Mouse (Mus musculus) intestine, embryonic 14.5 days (tissue): ENCODE measurements around the gene Mpc1. TPM values are rescaled to one million over a fixed set of nuclear protein-coding genes. Genes with fewer than 3 reads are reported as not detected.
"Not testable (repeated sequence)": the region's sequence is repeated elsewhere in the genome, so short reads cannot be mapped to it uniquely, and the experiment has no call there.

Experiments used
- ATAC-seq: fragments of 200-750 bp; cut with Nextera tagmentation; replicated peaks from 2 replicates; pipeline ENCODE4 v1.8.0; 2017; ENCODE audit warnings: low read depth, moderate number of reproducible peaks, moderate TSS enrichment, moderate library complexity; ENCODE audit not compliant: low FRiP score, low TSS enrichment
- DNase-seq: peaks from one replicate; pipeline ENCODE4 v3.0.0-alpha.2; 2018; ENCODE audit warnings: low spot score
- H3K27ac ChIP-seq: fragments of 300-500 bp; sonication (generic); 2 replicates; pipeline ENCODE4 v1.5.1; 2014; ENCODE audit warnings: low read depth, mild to moderate bottlenecking, control low read depth
- H3K27me3 ChIP-seq: fragments of 300-500 bp; sonication (generic); replicated peaks from 2 replicates; pipeline ENCODE4 v1.6.1; 2014; ENCODE audit warnings: low read length, control low read depth; ENCODE audit not compliant: control insufficient read depth, insufficient read depth
- H3K36me3 ChIP-seq: fragments of 300-500 bp; sonication (generic); 2 replicates; pipeline ENCODE4 v1.6.1; 2014; ENCODE audit warnings: low read length, control low read depth; ENCODE audit not compliant: control insufficient read depth, insufficient read depth
- H3K4me1 ChIP-seq: fragments of 300-500 bp; sonication (generic); replicated peaks from 2 replicates; pipeline ENCODE4 v1.6.1; 2014; ENCODE audit warnings: low read length, control low read depth, mixed read lengths; ENCODE audit not compliant: control insufficient read depth, insufficient read depth
- H3K4me2 ChIP-seq: fragments of 300-500 bp; sonication (generic); 2 replicates; pipeline ENCODE4 v1.6.1; 2014; ENCODE audit warnings: low read length
- H3K4me3 ChIP-seq: fragments of 300-500 bp; sonication (generic); 2 replicates; pipeline ENCODE4 v1.5.1; 2014; ENCODE audit warnings: low read depth, low read length, control low read depth, mixed read lengths
- H3K9ac ChIP-seq: fragments of 300-500 bp; sonication (generic); 2 replicates; pipeline ENCODE4 v1.6.1; 2014; ENCODE audit warnings: mild to moderate bottlenecking, low read length
- H3K9me3 ChIP-seq: fragments of 300-500 bp; sonication (generic); 2 replicates; pipeline ENCODE4 v1.6.1; 2016; ENCODE audit warnings: low read length, control low read depth; ENCODE audit not compliant: control insufficient read depth
- WGBS: fragments of 180-500 bp; shearing (Covaris S2); extraction: QIAGEN DNeasy Blood & Tissue Kit; methylation state at CpG from one replicate; pipeline ENCODE4 v1.1.7; 2014; 5-methylcytosine and 5-hydroxymethylcytosine counted together
- polyA plus RNA-seq: library from polyadenylated mRNA; unstranded; fragments of >200 nt; fragmentation: Nextera tagmentation; extraction: Ambion mirVana; gene quantifications from 2 replicates; pipeline ENCODE4 v1.2.1, GENCODE M21; 2014

Mpc1 gene
- polyA plus RNA-seq, 1 experiment from 2014 or later = 168 TPM

GRCm38 (mm10) chr17:8242186-8242585 lies 40.5 kb upstream of the Mpc1 start:
- WGBS = 86% methylated on average over 11 of the region's 11 CpGs
- DNase-seq (no peak), ATAC-seq (no peak)
- Histone ChIP-seq H3K4me3 (no peak overlapping the region), H3K27me3 (no peaks in the 10 kb centered on the region), H3K4me2 (no peak overlapping the region), H3K4me1 (no peaks in the 10 kb centered on the region), H3K9me3 (no peaks in the 10 kb centered on the region), H3K27ac (no peak overlapping the region), H3K36me3 (no peaks in the 10 kb centered on the region), H3K9ac (no peak overlapping the region)

- Histone ChIP-seq H3K9me3 (no peaks in the 10 kb centered on the region), H3K4me1 (no peaks in the 10 kb centered on the region), H3K4me3 (no peak overlapping the region), H3K4me2 (no peak overlapping the region), H3K9ac (no peak overlapping the region), H3K27ac (no peak overlapping the region), H3K27me3 (no peaks in the 10 kb centered on the region), H3K36me3 (no peaks in the 10 kb centered on the region)
- DNase-seq = no peak
- 58% methylated on average over 2 of the region's 2 CpGs for WGBS
- no peak for ATAC-seq
Measured at GRCm38 (mm10) chr17:8244124-8244523, 38.6 kb upstream of the Mpc1 start.

- WGBS = 71% methylated on average over 4 of the region's 4 CpGs
- H3K36me3 ChIP-seq = no peaks in the 10 kb centered on the region
- ATAC-seq (no peak), DNase-seq (no peak)
- H3K4me2 ChIP-seq = no peak overlapping the region
- no peak overlapping the region for H3K4me3 ChIP-seq
- no peaks in the 10 kb centered on the region for H3K27me3 ChIP-seq
- no peaks in the 10 kb centered on the region for H3K9me3 ChIP-seq
- no peaks in the 10 kb centered on the region for H3K4me1 ChIP-seq
- 0 out of 2 replicates have a peak overlapping the region, but pooled peaks have one; percentile 16 for H3K27ac ChIP-seq
- no peak overlapping the region for H3K9ac ChIP-seq
Measured at GRCm38 (mm10) chr17:8246102-8246754, 36.5 kb upstream of the Mpc1 start.

- Histone ChIP-seq H3K9ac (no peak overlapping the region), H3K4me1 (no peaks in the 10 kb centered on the region), H3K9me3 (no peaks in the 10 kb centered on the region), H3K27ac (no peak overlapping the region), H3K36me3 (no peaks in the 10 kb centered on the region), H3K27me3 (no peaks in the 10 kb centered on the region), H3K4me2 (no peak overlapping the region), H3K4me3 (no peak overlapping the region)
- ATAC-seq = no peak
- no peak for DNase-seq
- WGBS = 96% methylated on average over 7 of the region's 7 CpGs
Measured at GRCm38 (mm10) chr17:8251704-8252103, 31.0 kb upstream of the Mpc1 start.

GRCm38 (mm10) chr17:8254268-8254667 lies 28.4 kb upstream of the Mpc1 start:
- no peak for DNase-seq

GRCm38 (mm10) chr17:8254914-8255313 lies 27.8 kb upstream of the Mpc1 start:
- no peak for ATAC-seq
- DNase-seq = no peak
- H3K27me3 ChIP-seq = no peaks in the 10 kb centered on the region
- H3K9ac ChIP-seq = no peak overlapping the region
- H3K36me3 ChIP-seq = no peaks in the 10 kb centered on the region
- WGBS = 60% methylated on average over 3 of the region's 3 CpGs
- H3K9me3 ChIP-seq = no peaks in the 10 kb centered on the region
- H3K4me3 ChIP-seq = no peak overlapping the region
- no peak overlapping the region for H3K4me2 ChIP-seq
- no peaks in the 10 kb centered on the region for H3K4me1 ChIP-seq
- H3K27ac ChIP-seq = no peak overlapping the region

More at GRCm38 (mm10) chr17:8254268-8254667, 28.4 kb upstream of the Mpc1 start:
- H3K4me2 ChIP-seq = no peak overlapping the region
- peak overlapping the region; percentile 19; the same call in 1 of the 2 replicates for H3K27ac ChIP-seq
- H3K36me3 ChIP-seq = no peaks in the 10 kb centered on the region
- no peaks in the 10 kb centered on the region for H3K27me3 ChIP-seq
- H3K4me1 ChIP-seq = no peaks in the 10 kb centered on the region
- ATAC-seq = no peak
- no peak overlapping the region for H3K4me3 ChIP-seq
- H3K9ac ChIP-seq = no peak overlapping the region
- H3K9me3 ChIP-seq = no peaks in the 10 kb centered on the region

GRCm38 (mm10) chr17:8255583-8255982 lies 27.1 kb upstream of the Mpc1 start:
- H3K9me3 ChIP-seq = no peaks in the 10 kb centered on the region
- no peaks in the 10 kb centered on the region for H3K4me1 ChIP-seq
- no peak overlapping the region for H3K27ac ChIP-seq
- no peak overlapping the region for H3K4me3 ChIP-seq
- H3K4me2 ChIP-seq = no peak overlapping the region
- DNase-seq = no peak
- no peak for ATAC-seq
- 90% methylated on average over 6 of the region's 6 CpGs for WGBS
- no peaks in the 10 kb centered on the region for H3K36me3 ChIP-seq
- H3K27me3 ChIP-seq = no peaks in the 10 kb centered on the region
- H3K9ac ChIP-seq = no peak overlapping the region

GRCm38 (mm10) chr17:8256982-8257381 lies 25.7 kb upstream of the Mpc1 start:
- Histone ChIP-seq H3K4me2 (no peak overlapping the region), H3K9me3 (no peaks in the 10 kb centered on the region), H3K4me3 (no peak overlapping the region), H3K4me1 (no peaks in the 10 kb centered on the region), H3K9ac (no peak overlapping the region), H3K36me3 (no peaks in the 10 kb centered on the region), H3K27me3 (no peaks in the 10 kb centered on the region), H3K27ac (no peak overlapping the region)
- 75% methylated on average over 8 of the region's 8 CpGs for WGBS
- ATAC-seq = no peak
- DNase-seq = no peak

GRCm38 (mm10) chr17:8264638-8265037 lies 18.1 kb upstream of the Mpc1 start:
- H3K36me3 ChIP-seq, H3K4me1 ChIP-seq, H3K4me3 ChIP-seq, H3K9me3 ChIP-seq, H3K4me2 ChIP-seq, H3K27ac ChIP-seq, H3K9ac ChIP-seq, H3K27me3 ChIP-seq, ATAC-seq: not testable (repeated sequence)
- DNase-seq = peak; percentile 55
- WGBS = 6% methylated on average over 6 of the region's 7 CpGs
